Mouse (Mus musculus): ENCODE data around the gene Gm12845. TPM values are rescaled to one million over a fixed set of nuclear protein-coding genes. Genes with fewer than 3 reads are reported as not detected.

Gm12845 gene
- not detected in 2 replicates for polyA plus RNA-seq (2014; fragmentation: Nextera tagmentation; extraction: Ambion mirVana)

- H3K9me3 ChIP-seq (ENCODE audit: control insufficient read depth, low read length), result no peaks in the 10 kb centered on the region
- no peak within 1 kb of the TSS for H3K4me3 ChIP-seq (replicated peaks; ENCODE audit: low read depth, low read length)
- H3K4me1 ChIP-seq (ENCODE audit: control insufficient read depth, insufficient read depth, low read length), result no peaks in the 10 kb centered on the region
- no peak within 1 kb of the TSS for H3K27ac ChIP-seq (replicated peaks; ENCODE audit: low read depth, low read length)
- no peak within 1 kb of the TSS for H3K9ac ChIP-seq (replicated peaks; ENCODE audit: low read length)
- 83% methylated on average over 1 of the region's 1 CpGs for WGBS
- H3K4me2 ChIP-seq (ENCODE audit: low read length), result no peak within 1 kb of the TSS
- no peaks in the 10 kb centered on the region for H3K27me3 ChIP-seq (ENCODE audit: control insufficient read depth, insufficient read depth, low read length)
- H3K36me3 ChIP-seq (ENCODE audit: control insufficient read depth, insufficient read depth, low read length), result no peaks in the 10 kb centered on the region
- ATAC-seq (ENCODE audit: low FRiP score, low TSS enrichment) (no peak), DNase-seq (no peak)
Observed at GRCm38 (mm10) chr4:117724112-117724511, at the start of gene Gm12845. Gene Gm12845, plus strand, starts transcription at chr4:117724412.

GRCm38 (mm10) chr4:117676903-117677302 lies 47.3 kb upstream of the Gm12845 start:
- peaks cover 74% of the 10 kb centered on the region for H3K36me3 ChIP-seq (ENCODE audit: control insufficient read depth, insufficient read depth, low read length)
- H3K27ac ChIP-seq (replicated peaks; ENCODE audit: low read depth, low read length), result no peak overlapping the region
- no peak overlapping the region for H3K9ac ChIP-seq (replicated peaks; ENCODE audit: low read length)
- 19% methylated on average over 3 of the region's 3 CpGs for WGBS
- DNase-seq (peak; percentile 94), ATAC-seq (ENCODE audit: low FRiP score, low TSS enrichment) (peak; percentile 44; the same call in 1 of the 2 replicates)
- no peak overlapping the region for H3K4me3 ChIP-seq (replicated peaks; ENCODE audit: low read depth, low read length)
- H3K27me3 ChIP-seq (ENCODE audit: control insufficient read depth, insufficient read depth, low read length), result no peaks in the 10 kb centered on the region
- H3K4me1 ChIP-seq (ENCODE audit: control insufficient read depth, insufficient read depth, low read length), result peaks cover 6% of the 10 kb centered on the region
- H3K9me3 ChIP-seq (ENCODE audit: control insufficient read depth, low read length), result no peaks in the 10 kb centered on the region
- H3K4me2 ChIP-seq (ENCODE audit: low read length), result no peak overlapping the region

- Histone ChIP-seq H3K9me3 (ENCODE audit: control insufficient read depth, low read length) (no peaks in the 10 kb centered on the region), H3K27me3 (ENCODE audit: control insufficient read depth, insufficient read depth, low read length) (no peaks in the 10 kb centered on the region), H3K27ac (replicated peaks; ENCODE audit: low read depth, low read length) (no peak overlapping the region), H3K4me3 (replicated peaks; ENCODE audit: low read depth, low read length) (peak overlapping the region; percentile 55; the same call in 1 of the 2 replicates), H3K4me1 (ENCODE audit: control insufficient read depth, insufficient read depth, low read length) (peaks cover 6% of the 10 kb centered on the region), H3K36me3 (ENCODE audit: control insufficient read depth, insufficient read depth, low read length) (peaks cover 40% of the 10 kb centered on the region), H3K4me2 (ENCODE audit: low read length) (peak overlapping the region; percentile 90; the same call in 1 of the 2 replicates), H3K9ac (replicated peaks; ENCODE audit: low read length) (no peak overlapping the region)
- WGBS, result 77% methylated on average over 6 of the region's 6 CpGs
- no peak for DNase-seq
- ATAC-seq (ENCODE audit: low FRiP score, low TSS enrichment), result no peak
Observed at GRCm38 (mm10) chr4:117680963-117681362, 43.2 kb upstream of the Gm12845 start.

GRCm38 (mm10) chr4:117681931-117682461 lies 42.2 kb upstream of the Gm12845 start, which contains the start of gene Dmap1:
Gene Dmap1, minus strand, starts transcription at chr4:117682273.
- WGBS, result under 1% methylated on average over 33 of the region's 33 CpGs
- H3K4me2 ChIP-seq (ENCODE audit: low read length), result peak within 1 kb of the TSS; percentile 90

GRCm38 (mm10) chr4:117682463-117682862 lies 41.7 kb upstream of the Gm12845 start:
- Histone ChIP-seq H3K9me3 (ENCODE audit: control insufficient read depth, low read length) (no peaks in the 10 kb centered on the region), H3K4me3 (replicated peaks; ENCODE audit: low read depth, low read length) (peak overlapping the region; percentile 55), H3K4me2 (ENCODE audit: low read length) (peak overlapping the region; percentile 90), H3K9ac (replicated peaks; ENCODE audit: low read length) (peak overlapping the region; percentile 64; the same call in 1 of the 2 replicates), H3K27me3 (ENCODE audit: control insufficient read depth, insufficient read depth, low read length) (no peaks in the 10 kb centered on the region), H3K4me1 (ENCODE audit: control insufficient read depth, insufficient read depth, low read length) (peaks cover 6% of the 10 kb centered on the region), H3K36me3 (ENCODE audit: control insufficient read depth, insufficient read depth, low read length) (peaks cover 30% of the 10 kb centered on the region), H3K27ac (replicated peaks; ENCODE audit: low read depth, low read length) (0 out of 2 replicates have a peak overlapping the region, but pooled peaks have one; percentile 37)
- no peak for DNase-seq
- no peak for ATAC-seq (ENCODE audit: low FRiP score, low TSS enrichment)

More at GRCm38 (mm10) chr4:117681931-117682461, 42.2 kb upstream of the Gm12845 start, which contains the start of gene Dmap1:
- Histone ChIP-seq H3K36me3 (ENCODE audit: control insufficient read depth, insufficient read depth, low read length) (peaks cover 33% of the 10 kb centered on the region), H3K27ac (replicated peaks; ENCODE audit: low read depth, low read length) (0 out of 2 replicates have a peak within 1 kb of the TSS, but pooled peaks have one; percentile 37), H3K9me3 (ENCODE audit: control insufficient read depth, low read length) (no peaks in the 10 kb centered on the region), H3K27me3 (ENCODE audit: control insufficient read depth, insufficient read depth, low read length) (no peaks in the 10 kb centered on the region), H3K9ac (replicated peaks; ENCODE audit: low read length) (peak within 1 kb of the TSS; percentile 64), H3K4me1 (ENCODE audit: control insufficient read depth, insufficient read depth, low read length) (peaks cover 6% of the 10 kb centered on the region), H3K4me3 (replicated peaks; ENCODE audit: low read depth, low read length) (peak within 1 kb of the TSS; percentile 55)
- ATAC-seq (ENCODE audit: low FRiP score, low TSS enrichment) (peak; percentile 86), DNase-seq (peak; percentile 95)

- ATAC-seq (ENCODE audit: low FRiP score, low TSS enrichment), result no peak
- WGBS, result 82% methylated on average over 6 of the region's 6 CpGs
- Histone ChIP-seq H3K4me1 (ENCODE audit: control insufficient read depth, insufficient read depth, low read length) (peaks cover 6% of the 10 kb centered on the region), H3K27ac (replicated peaks; ENCODE audit: low read depth, low read length) (no peak overlapping the region), H3K36me3 (ENCODE audit: control insufficient read depth, insufficient read depth, low read length) (peaks cover 24% of the 10 kb centered on the region), H3K4me3 (replicated peaks; ENCODE audit: low read depth, low read length) (no peak overlapping the region), H3K9me3 (ENCODE audit: control insufficient read depth, low read length) (no peaks in the 10 kb centered on the region), H3K4me2 (ENCODE audit: low read length) (peak overlapping the region; percentile 90; the same call in 1 of the 2 replicates), H3K9ac (replicated peaks; ENCODE audit: low read length) (no peak overlapping the region), H3K27me3 (ENCODE audit: control insufficient read depth, insufficient read depth, low read length) (no peaks in the 10 kb centered on the region)
- DNase-seq, result no peak
Observed at GRCm38 (mm10) chr4:117683048-117683768, 41.0 kb upstream of the Gm12845 start.

- no peak overlapping the region for H3K4me2 ChIP-seq (ENCODE audit: low read length)
- no peak overlapping the region for H3K27ac ChIP-seq (replicated peaks; ENCODE audit: low read depth, low read length)
- peaks cover 3% of the 10 kb centered on the region for H3K4me1 ChIP-seq (ENCODE audit: control insufficient read depth, insufficient read depth, low read length)
- H3K9me3 ChIP-seq (ENCODE audit: control insufficient read depth, low read length), result no peaks in the 10 kb centered on the region
- DNase-seq (no peak), ATAC-seq (ENCODE audit: low FRiP score, low TSS enrichment) (no peak)
- H3K27me3 ChIP-seq (ENCODE audit: control insufficient read depth, insufficient read depth, low read length), result no peaks in the 10 kb centered on the region
- 88% methylated on average over 4 of the region's 4 CpGs for WGBS
- H3K36me3 ChIP-seq (ENCODE audit: control insufficient read depth, insufficient read depth, low read length), result no peaks in the 10 kb centered on the region
- H3K4me3 ChIP-seq (replicated peaks; ENCODE audit: low read depth, low read length), result no peak overlapping the region
- no peak overlapping the region for H3K9ac ChIP-seq (replicated peaks; ENCODE audit: low read length)
Observed at GRCm38 (mm10) chr4:117686354-117686753, 37.9 kb upstream of the Gm12845 start.

GRCm38 (mm10) chr4:117705361-117705760 lies 18.9 kb upstream of the Gm12845 start:
- peak; percentile 87 for DNase-seq
- Histone ChIP-seq H3K9ac (replicated peaks; ENCODE audit: low read length) (no peak overlapping the region), H3K4me3 (replicated peaks; ENCODE audit: low read depth, low read length) (no peak overlapping the region), H3K27me3 (ENCODE audit: control insufficient read depth, insufficient read depth, low read length) (no peaks in the 10 kb centered on the region), H3K4me1 (ENCODE audit: control insufficient read depth, insufficient read depth, low read length) (no peaks in the 10 kb centered on the region), H3K27ac (replicated peaks; ENCODE audit: low read depth, low read length) (no peak overlapping the region), H3K4me2 (ENCODE audit: low read length) (no peak overlapping the region), H3K9me3 (ENCODE audit: control insufficient read depth, low read length) (no peaks in the 10 kb centered on the region), H3K36me3 (ENCODE audit: control insufficient read depth, insufficient read depth, low read length) (no peaks in the 10 kb centered on the region)
- ATAC-seq (ENCODE audit: low FRiP score, low TSS enrichment), result no peak
- WGBS, result 6% methylated on average over 7 of the region's 7 CpGs

All from midbrain, embryonic 14.5 days (tissue).